Mouse (Mus musculus): ENCODE results near the gene Bach2. TPM values are rescaled to one million over a fixed set of nuclear protein-coding genes. Genes with fewer than 3 reads are reported as not detected.

Bach2 gene
- polyA plus RNA-seq, 1 experiment from 2014 or later: 5.9 TPM

DNA sequence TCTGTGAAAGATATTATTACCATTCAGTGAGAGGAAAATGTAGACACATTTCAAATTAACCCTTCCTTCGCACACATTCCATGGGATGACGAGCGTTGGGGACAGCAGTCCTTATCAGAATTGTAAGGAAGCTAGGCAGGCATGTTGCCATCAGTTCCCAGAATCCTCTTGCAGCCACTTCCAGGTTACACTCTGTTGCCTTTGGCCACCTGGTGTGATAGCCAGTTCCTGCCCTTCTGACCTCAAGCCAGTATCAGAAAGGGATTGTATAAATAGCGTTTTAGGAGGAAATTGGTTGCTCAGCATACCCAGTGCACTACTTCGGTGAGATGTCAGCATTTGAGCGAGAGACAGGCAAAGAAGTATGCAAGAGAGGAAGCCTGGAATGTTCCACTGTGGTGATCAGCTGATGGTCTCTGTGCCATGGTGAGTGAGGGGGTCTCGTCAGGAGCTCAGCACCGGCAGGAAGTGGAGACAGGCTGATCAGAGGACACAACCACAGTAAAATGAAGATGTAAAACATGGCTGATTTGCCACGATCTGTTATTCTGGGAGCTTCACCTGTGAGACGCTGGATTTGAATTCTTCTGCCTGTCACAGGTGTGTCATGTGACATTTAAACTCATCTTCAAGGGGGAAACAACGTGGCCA, 9.0 kb downstream of the Bach2 start:
- Histone ChIP-seq H3K36me3 (ENCODE audit: insufficient read depth, low read length) (no peaks in the 10 kb centered on the region), H3K4me1 (replicated peaks; ENCODE audit: insufficient read depth, low read length) (peaks cover 27% of the 10 kb centered on the region), H3K4me3 (replicated peaks; ENCODE audit: low read depth, low read length) (no peak overlapping the region), H3K27me3 (ENCODE audit: insufficient read depth, low read length) (no peaks in the 10 kb centered on the region), H3K4me2 (ENCODE audit: low read length) (no peak overlapping the region), H3K9me3 (replicated peaks; ENCODE audit: low read length) (no peaks in the 10 kb centered on the region), H3K27ac (no peak overlapping the region), H3K9ac (ENCODE audit: low read depth, low read length) (no peak overlapping the region)
- WGBS: 72% methylated on average over 11 of the region's 11 CpGs
- no peak for DNase-seq (ENCODE audit: low spot score)
- ATAC-seq (replicated peaks; ENCODE audit: low FRiP score, low read depth): no peak
- TF ChIP-seq CTCF (IDR thresholded peaks at IDR 0.05; ENCODE audit: low read depth): no peak

DNA sequence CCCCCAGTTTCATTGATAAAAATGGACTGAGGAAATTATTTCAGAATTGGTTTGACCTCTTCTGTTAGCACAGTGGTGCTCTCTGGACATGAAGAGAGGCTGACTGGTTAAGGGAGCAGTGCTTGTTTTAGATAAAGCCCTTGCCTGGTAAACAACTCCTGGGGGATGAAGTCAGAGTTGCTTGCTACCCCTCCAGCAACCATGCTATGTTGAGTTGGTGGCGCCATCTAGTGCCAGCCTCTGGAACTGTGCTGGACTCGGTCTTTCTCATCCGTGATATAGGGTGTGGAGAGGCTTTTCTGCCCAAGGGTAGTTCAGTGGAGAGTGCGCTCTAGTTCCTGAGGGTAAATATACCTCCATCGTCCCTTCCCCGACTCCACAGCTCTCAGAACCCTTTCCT, 9.6 kb downstream of the Bach2 start:
- Histone ChIP-seq H3K9ac (ENCODE audit: low read depth, low read length) (no peak overlapping the region), H3K36me3 (ENCODE audit: insufficient read depth, low read length) (no peaks in the 10 kb centered on the region), H3K4me3 (replicated peaks; ENCODE audit: low read depth, low read length) (no peak overlapping the region), H3K9me3 (replicated peaks; ENCODE audit: low read length) (no peaks in the 10 kb centered on the region), H3K27ac (no peak overlapping the region), H3K4me1 (replicated peaks; ENCODE audit: insufficient read depth, low read length) (peaks cover 24% of the 10 kb centered on the region), H3K27me3 (ENCODE audit: insufficient read depth, low read length) (no peaks in the 10 kb centered on the region), H3K4me2 (ENCODE audit: low read length) (no peak overlapping the region)
- 0 out of 2 replicates have a peak, but pooled peaks have one; percentile 36 for ATAC-seq (replicated peaks; ENCODE audit: low FRiP score, low read depth)
- peak; percentile 89 for TF ChIP-seq CTCF (IDR thresholded peaks at IDR 0.05; ENCODE audit: low read depth)
- WGBS: 48% methylated on average over 6 of the region's 6 CpGs
- peak; percentile 67 for DNase-seq (ENCODE audit: low spot score)

DNA sequence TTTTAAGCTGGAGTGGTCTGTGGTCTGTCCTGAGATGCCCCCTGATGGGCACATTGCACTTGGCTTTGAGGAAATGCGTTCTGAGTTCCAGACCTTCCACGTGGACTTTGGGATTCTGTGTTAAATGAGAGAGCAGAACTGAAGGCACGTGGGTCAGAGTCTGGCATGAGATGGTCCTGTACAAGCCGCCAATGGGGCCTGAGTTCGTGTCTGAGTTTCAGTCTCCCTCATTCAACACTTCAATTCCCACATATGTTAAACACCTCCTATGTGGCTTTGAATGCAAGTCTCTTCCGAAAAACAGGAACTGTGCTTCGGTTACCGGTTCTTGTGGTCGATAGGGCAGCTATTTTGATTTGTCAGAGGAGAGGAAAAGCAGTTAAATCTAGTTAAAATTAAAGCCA, 10.4 kb downstream of the Bach2 start:
- 38% methylated on average over 9 of the region's 9 CpGs for WGBS
- TF ChIP-seq CTCF (IDR thresholded peaks at IDR 0.05; ENCODE audit: low read depth): no peak
- H3K9ac ChIP-seq (ENCODE audit: low read depth, low read length): no peak overlapping the region
- no peaks in the 10 kb centered on the region for H3K36me3 ChIP-seq (ENCODE audit: insufficient read depth, low read length)
- H3K9me3 ChIP-seq (replicated peaks; ENCODE audit: low read length): no peaks in the 10 kb centered on the region
- ATAC-seq (replicated peaks; ENCODE audit: low FRiP score, low read depth): no peak
- DNase-seq (ENCODE audit: low spot score): no peak
- H3K27me3 ChIP-seq (ENCODE audit: insufficient read depth, low read length): no peaks in the 10 kb centered on the region
- H3K4me1 ChIP-seq (replicated peaks; ENCODE audit: insufficient read depth, low read length): peaks cover 23% of the 10 kb centered on the region
- H3K4me3 ChIP-seq (replicated peaks; ENCODE audit: low read depth, low read length): no peak overlapping the region
- no peak overlapping the region for H3K27ac ChIP-seq
- H3K4me2 ChIP-seq (ENCODE audit: low read length): no peak overlapping the region

DNA sequence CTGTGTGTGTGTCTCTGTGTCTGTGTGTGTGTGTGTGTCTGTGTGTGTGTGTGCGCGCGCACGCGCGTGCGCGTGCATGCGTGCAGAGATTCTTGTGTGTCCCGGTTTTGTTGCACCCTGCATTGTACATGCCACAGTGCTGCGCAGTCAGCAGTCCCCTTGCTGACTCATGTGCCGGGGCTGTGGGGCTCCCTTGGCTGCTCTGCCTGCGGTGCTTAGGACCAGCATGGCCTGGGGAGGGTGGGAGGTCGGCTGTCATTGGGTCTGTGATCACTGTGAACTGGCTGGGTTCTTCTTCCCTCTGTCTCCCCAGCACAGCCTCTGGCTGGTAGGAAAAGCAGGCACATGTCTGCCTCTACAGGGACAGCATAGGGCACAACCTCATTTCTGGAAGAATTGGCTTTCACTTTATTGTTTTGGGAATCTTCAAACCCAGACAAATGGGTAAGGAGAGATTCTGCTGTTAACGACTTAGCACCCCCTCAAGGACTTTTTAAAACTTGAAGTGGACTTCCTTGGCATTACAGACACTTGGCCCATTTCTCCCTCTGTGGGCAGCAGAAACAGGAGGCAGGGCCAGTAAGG, 11.2 kb downstream of the Bach2 start:
- ATAC-seq (replicated peaks; ENCODE audit: low FRiP score, low read depth): peak; percentile 58; the same call in 1 of the 2 replicates
- Histone ChIP-seq H3K4me1 (replicated peaks; ENCODE audit: insufficient read depth, low read length) (peaks cover 23% of the 10 kb centered on the region), H3K27ac (peak overlapping the region; percentile 85; the same call in 1 of the 2 replicates), H3K36me3 (ENCODE audit: insufficient read depth, low read length) (no peaks in the 10 kb centered on the region), H3K9me3 (replicated peaks; ENCODE audit: low read length) (no peaks in the 10 kb centered on the region), H3K4me2 (ENCODE audit: low read length) (peak overlapping the region; percentile 55), H3K9ac (ENCODE audit: low read depth, low read length) (peak overlapping the region; percentile 14; the same call in 1 of the 2 replicates), H3K27me3 (ENCODE audit: insufficient read depth, low read length) (no peaks in the 10 kb centered on the region), H3K4me3 (replicated peaks; ENCODE audit: low read depth, low read length) (peak overlapping the region; percentile 15; the same call in 1 of the 2 replicates)
- WGBS: 65% methylated on average over 15 of the region's 15 CpGs
- no peak for DNase-seq (ENCODE audit: low spot score)
- TF ChIP-seq CTCF (IDR thresholded peaks at IDR 0.05; ENCODE audit: low read depth): no peak

DNA sequence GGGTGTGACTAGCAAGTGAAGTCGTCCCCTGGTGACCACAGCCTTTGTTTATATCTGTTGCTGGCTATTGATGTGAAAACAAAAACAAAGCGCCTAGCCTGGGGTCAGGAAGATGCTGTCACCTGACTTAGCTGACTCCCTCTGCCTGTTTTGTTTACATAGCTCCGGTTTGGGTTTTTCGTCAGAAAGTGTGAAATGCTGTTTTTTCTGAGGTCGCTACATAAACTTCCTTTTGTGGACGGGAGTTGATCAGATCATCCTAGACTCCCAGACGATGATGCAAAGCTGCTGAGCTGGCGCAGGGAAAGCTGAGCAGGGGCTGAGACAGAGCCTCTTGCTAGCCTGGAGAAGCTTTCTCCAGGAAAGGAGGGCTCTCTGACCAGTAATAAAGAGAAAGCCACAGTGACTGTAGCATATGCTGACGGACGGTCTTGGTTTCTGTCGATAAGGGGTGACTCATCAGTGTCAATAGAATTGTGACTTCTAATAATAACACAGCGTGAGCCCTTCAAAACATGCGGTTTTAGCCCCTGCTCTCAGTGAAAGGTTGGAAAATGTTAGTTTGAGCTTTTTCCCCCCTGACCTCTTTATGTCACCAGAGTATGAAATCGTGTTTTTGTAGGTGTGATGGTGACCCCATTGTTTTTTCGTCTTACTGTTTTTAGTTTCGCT, 11.9 kb downstream of the Bach2 start:
- TF ChIP-seq CTCF (IDR thresholded peaks at IDR 0.05; ENCODE audit: low read depth): no peak
- Histone ChIP-seq H3K9ac (ENCODE audit: low read depth, low read length) (peak overlapping the region; percentile 43; the same call in 1 of the 2 replicates), H3K4me3 (replicated peaks; ENCODE audit: low read depth, low read length) (peak overlapping the region; percentile 15; the same call in 1 of the 2 replicates), H3K4me2 (ENCODE audit: low read length) (peak overlapping the region; percentile 55), H3K9me3 (replicated peaks; ENCODE audit: low read length) (no peaks in the 10 kb centered on the region), H3K27me3 (ENCODE audit: insufficient read depth, low read length) (no peaks in the 10 kb centered on the region), H3K4me1 (replicated peaks; ENCODE audit: insufficient read depth, low read length) (peaks cover 23% of the 10 kb centered on the region), H3K36me3 (ENCODE audit: insufficient read depth, low read length) (no peaks in the 10 kb centered on the region), H3K27ac (peak overlapping the region; percentile 85)
- peak; percentile 38; the same call in 1 of the 2 replicates for ATAC-seq (replicated peaks; ENCODE audit: low FRiP score, low read depth)
- DNase-seq (ENCODE audit: low spot score): peak; percentile 63
- WGBS: 7% methylated on average over 16 of the region's 16 CpGs

DNA sequence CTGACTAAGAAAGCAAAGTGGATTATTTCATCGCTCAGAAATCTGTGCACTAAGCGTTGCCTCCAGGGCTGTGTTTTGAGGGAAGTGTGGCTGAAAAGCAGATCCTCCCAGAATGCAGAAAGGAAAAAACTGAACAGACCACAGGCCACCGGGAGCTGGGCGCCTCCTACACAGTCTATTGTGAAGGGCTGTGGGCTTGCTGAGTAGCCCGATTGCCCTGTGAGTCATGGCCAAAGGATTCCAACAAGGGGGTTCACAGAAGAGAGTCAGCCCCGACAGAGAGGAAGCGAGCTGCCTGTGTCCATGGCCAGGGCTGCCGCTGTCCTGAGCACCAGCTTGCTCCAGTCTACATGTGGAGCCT, 12.4 kb downstream of the Bach2 start:
- DNase-seq (ENCODE audit: low spot score) (peak; percentile 85), ATAC-seq (replicated peaks; ENCODE audit: low FRiP score, low read depth) (peak; percentile 72)
- H3K9me3 ChIP-seq (replicated peaks; ENCODE audit: low read length): no peaks in the 10 kb centered on the region
- H3K9ac ChIP-seq (ENCODE audit: low read depth, low read length): peak overlapping the region; percentile 43; the same call in 1 of the 2 replicates
- no peak for TF ChIP-seq CTCF (IDR thresholded peaks at IDR 0.05; ENCODE audit: low read depth)
- H3K36me3 ChIP-seq (ENCODE audit: insufficient read depth, low read length): no peaks in the 10 kb centered on the region
- H3K27ac ChIP-seq: peak overlapping the region; percentile 85
- 4% methylated on average over 8 of the region's 8 CpGs for WGBS
- H3K4me1 ChIP-seq (replicated peaks; ENCODE audit: insufficient read depth, low read length): peaks cover 23% of the 10 kb centered on the region
- H3K4me2 ChIP-seq (ENCODE audit: low read length): peak overlapping the region; percentile 55
- peak overlapping the region; percentile 15; the same call in 1 of the 2 replicates for H3K4me3 ChIP-seq (replicated peaks; ENCODE audit: low read depth, low read length)
- no peaks in the 10 kb centered on the region for H3K27me3 ChIP-seq (ENCODE audit: insufficient read depth, low read length)
